Mouse (Mus musculus) liver, embryonic 16.5 days (tissue): ENCODE data around the gene Sec16b. TPM values are rescaled to one million over a fixed set of nuclear protein-coding genes. Genes with fewer than 3 reads are reported as not detected.

Experiments used
- ATAC-seq: fragments of 200-750 bp; cut with Nextera tagmentation; 2 replicates; pipeline ENCODE4 v1.8.0; 2017; ENCODE audit warnings: low read depth, mild to moderate bottlenecking, moderate number of reproducible peaks, moderate library complexity
- H3K27ac ChIP-seq: fragments of 300-500 bp; sonication (generic); 2 replicates; pipeline ENCODE4 v1.5.1; 2014; ENCODE audit warnings: mild to moderate bottlenecking, low read length
- H3K27me3 ChIP-seq: fragments of 300-500 bp; sonication (generic); 2 replicates; pipeline ENCODE4 v1.6.1; 2014; ENCODE audit warnings: low read depth, low read length, mixed read lengths; ENCODE audit not compliant: control insufficient read depth, insufficient read depth
- H3K36me3 ChIP-seq: fragments of 300-500 bp; sonication (generic); 2 replicates; pipeline ENCODE4 v1.6.1; 2014; ENCODE audit warnings: mild to moderate bottlenecking; ENCODE audit not compliant: control insufficient read depth, insufficient read depth
- H3K4me1 ChIP-seq: fragments of 300-500 bp; sonication (generic); 2 replicates; pipeline ENCODE4 v1.6.1; 2014; ENCODE audit warnings: low read depth, low read length, mixed read lengths; ENCODE audit not compliant: control insufficient read depth
- H3K4me2 ChIP-seq: fragments of 300-500 bp; sonication (generic); 2 replicates; pipeline ENCODE4 v1.6.1; 2014; ENCODE audit warnings: low read depth, low read length, mixed read lengths
- H3K4me3 ChIP-seq: fragments of 300-500 bp; sonication (generic); 2 replicates; pipeline ENCODE4 v1.5.1; 2014; ENCODE audit warnings: low read depth, mild to moderate bottlenecking, low read length
- H3K9ac ChIP-seq: fragments of 300-500 bp; sonication (generic); 2 replicates; pipeline ENCODE4 v1.6.1; 2014; ENCODE audit warnings: low read depth, low read length
- H3K9me3 ChIP-seq: fragments of 300-500 bp; sonication (generic); replicated peaks from 2 replicates; pipeline ENCODE4 v1.6.1; 2016; ENCODE audit warnings: low read length; ENCODE audit not compliant: control insufficient read depth
- WGBS: fragments of 180-500 bp; shearing (Covaris S2); extraction: QIAGEN DNeasy Blood & Tissue Kit; methylation state at CpG from one replicate; pipeline ENCODE4 v1.1.7; 2014; ENCODE audit not compliant: insufficient replicate concordance; 5-methylcytosine and 5-hydroxymethylcytosine counted together
- polyA plus RNA-seq: library from polyadenylated mRNA; unstranded; fragments of >200 nt; fragmentation: Nextera tagmentation; extraction: Ambion mirVana; gene quantifications from 2 replicates; pipeline ENCODE4 v1.2.1, GENCODE M21; 2015

The Sec16b gene
- polyA plus RNA-seq, 1 experiment from 2014 or later: 9.3 TPM

DNA sequence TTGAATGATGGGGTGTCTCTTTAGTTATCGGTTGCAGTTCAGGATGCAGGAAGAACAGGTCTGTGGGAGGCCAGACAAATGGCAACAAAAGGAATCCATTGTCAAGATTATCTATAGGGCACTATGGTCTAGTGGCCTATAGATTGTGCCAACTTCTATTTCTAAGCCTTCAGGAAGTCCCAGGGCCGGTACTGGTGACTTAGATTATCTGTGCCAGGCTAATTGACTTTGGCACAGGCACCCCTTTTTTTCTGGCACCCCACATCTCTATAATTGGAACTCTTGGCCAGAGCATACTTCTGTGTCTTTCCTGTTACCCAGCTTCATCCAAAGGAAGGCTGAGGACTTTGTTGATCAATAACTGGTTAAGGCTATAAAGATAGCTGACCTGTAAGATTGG, 12.9 kb downstream of the Sec16b start:
- ATAC-seq: no peak

GRCm38 (mm10) chr1:157522322-157522721, 15.8 kb downstream of the Sec16b start:
- Histone ChIP-seq H3K4me2 (no peak overlapping the region), H3K36me3 (no peaks in the 10 kb centered on the region), H3K4me3 (no peak overlapping the region), H3K4me1 (no peaks in the 10 kb centered on the region; the same call in 1 of the 2 replicates), H3K27ac (no peak overlapping the region), H3K9ac (no peak overlapping the region), H3K9me3 (no peaks in the 10 kb centered on the region), H3K27me3 (no peaks in the 10 kb centered on the region)
- 70% methylated on average over 5 of the region's 5 CpGs for WGBS
- no peak for ATAC-seq

More for the DNA sequence above, 12.9 kb downstream of the Sec16b start:
- Histone ChIP-seq H3K27ac (no peak overlapping the region), H3K36me3 (no peaks in the 10 kb centered on the region), H3K27me3 (no peaks in the 10 kb centered on the region), H3K4me1 (no peaks in the 10 kb centered on the region), H3K9me3 (no peaks in the 10 kb centered on the region), H3K9ac (no peak overlapping the region), H3K4me2 (no peak overlapping the region), H3K4me3 (no peak overlapping the region)
- 54% methylated on average over 2 of the region's 2 CpGs for WGBS

DNA sequence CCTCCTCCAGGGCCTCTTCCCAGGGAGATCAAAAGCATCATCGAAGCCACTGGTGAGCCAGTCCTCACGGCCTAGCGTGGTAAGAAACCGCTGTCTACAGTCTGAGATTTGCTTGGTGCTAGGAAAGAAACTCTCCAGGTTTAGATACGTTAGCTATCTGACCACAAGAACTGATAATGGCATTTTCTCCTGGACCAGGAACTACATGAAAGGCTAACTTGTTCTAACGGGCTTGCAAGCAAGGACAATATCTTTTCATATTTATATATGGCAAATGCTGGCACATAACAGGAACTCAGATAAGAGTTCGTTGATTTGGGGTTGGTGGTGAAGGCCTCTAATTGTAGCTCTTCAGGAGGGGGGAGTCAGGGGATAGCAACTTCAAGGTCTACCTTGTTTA, 18.2 kb downstream of the Sec16b start:
- Histone ChIP-seq H3K9ac (no peak overlapping the region), H3K27me3 (no peaks in the 10 kb centered on the region), H3K4me3 (no peak overlapping the region), H3K4me2 (no peak overlapping the region), H3K36me3 (no peaks in the 10 kb centered on the region), H3K4me1 (no peaks in the 10 kb centered on the region; the same call in 1 of the 2 replicates), H3K9me3 (no peaks in the 10 kb centered on the region), H3K27ac (no peak overlapping the region)
- no peak for ATAC-seq
- WGBS: 37% methylated on average over 7 of the region's 7 CpGs

DNA sequence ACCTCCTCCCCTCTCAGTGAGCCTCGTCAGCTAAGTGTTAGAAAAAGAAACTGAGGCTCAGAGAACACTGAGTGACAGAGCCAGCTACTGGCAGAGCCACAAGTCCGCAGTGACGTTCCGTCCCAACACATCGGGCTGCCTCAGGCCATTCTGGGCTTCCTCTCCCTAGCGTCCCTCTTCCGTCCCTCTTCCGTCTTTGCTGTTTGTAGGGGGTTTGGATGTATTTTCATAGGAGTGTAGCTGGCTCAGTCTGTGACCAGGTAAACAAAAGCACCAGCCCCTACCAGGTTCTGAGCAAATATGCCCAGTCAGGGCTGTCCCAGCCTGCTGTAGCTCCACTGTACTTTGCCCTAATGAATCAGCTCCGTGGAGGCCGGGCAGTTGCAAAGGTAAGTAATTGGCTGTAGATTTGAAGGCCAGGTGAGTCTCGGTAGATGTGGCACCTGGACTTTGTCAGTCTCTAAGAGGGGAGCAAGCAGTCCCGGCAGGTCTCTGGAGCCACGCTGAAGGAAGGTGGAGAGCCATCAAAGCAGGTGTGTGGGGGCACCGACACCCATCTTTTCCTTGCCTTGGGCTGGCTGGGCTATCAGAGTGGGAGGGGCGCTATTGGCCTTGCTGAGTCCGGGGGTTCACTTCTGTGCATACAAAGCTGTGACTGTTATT, 19.3 kb downstream of the Sec16b start:
- H3K36me3 ChIP-seq: no peaks in the 10 kb centered on the region
- H3K27me3 ChIP-seq: no peaks in the 10 kb centered on the region
- H3K9me3 ChIP-seq: no peaks in the 10 kb centered on the region
- H3K9ac ChIP-seq: no peak overlapping the region
- peak overlapping the region; percentile 49 for H3K4me3 ChIP-seq
- H3K4me2 ChIP-seq: peak overlapping the region; percentile 25; the same call in 1 of the 2 replicates
- WGBS: 67% methylated on average over 16 of the region's 16 CpGs
- ATAC-seq: peak; percentile 83
- peak overlapping the region; percentile 84 for H3K27ac ChIP-seq
- no peaks in the 10 kb centered on the region; the same call in 1 of the 2 replicates for H3K4me1 ChIP-seq

GRCm38 (mm10) chr1:157526625-157527024, 20.1 kb downstream of the Sec16b start:
- H3K27me3 ChIP-seq: no peaks in the 10 kb centered on the region
- no peaks in the 10 kb centered on the region for H3K9me3 ChIP-seq
- H3K4me1 ChIP-seq: no peaks in the 10 kb centered on the region; the same call in 1 of the 2 replicates
- H3K27ac ChIP-seq: peak overlapping the region; percentile 84
- H3K4me2 ChIP-seq: peak overlapping the region; percentile 41; the same call in 1 of the 2 replicates
- H3K4me3 ChIP-seq: peak overlapping the region; percentile 49
- H3K36me3 ChIP-seq: no peaks in the 10 kb centered on the region
- 50% methylated on average over 5 of the region's 5 CpGs for WGBS
- no peak overlapping the region for H3K9ac ChIP-seq
- ATAC-seq: peak; percentile 82

DNA sequence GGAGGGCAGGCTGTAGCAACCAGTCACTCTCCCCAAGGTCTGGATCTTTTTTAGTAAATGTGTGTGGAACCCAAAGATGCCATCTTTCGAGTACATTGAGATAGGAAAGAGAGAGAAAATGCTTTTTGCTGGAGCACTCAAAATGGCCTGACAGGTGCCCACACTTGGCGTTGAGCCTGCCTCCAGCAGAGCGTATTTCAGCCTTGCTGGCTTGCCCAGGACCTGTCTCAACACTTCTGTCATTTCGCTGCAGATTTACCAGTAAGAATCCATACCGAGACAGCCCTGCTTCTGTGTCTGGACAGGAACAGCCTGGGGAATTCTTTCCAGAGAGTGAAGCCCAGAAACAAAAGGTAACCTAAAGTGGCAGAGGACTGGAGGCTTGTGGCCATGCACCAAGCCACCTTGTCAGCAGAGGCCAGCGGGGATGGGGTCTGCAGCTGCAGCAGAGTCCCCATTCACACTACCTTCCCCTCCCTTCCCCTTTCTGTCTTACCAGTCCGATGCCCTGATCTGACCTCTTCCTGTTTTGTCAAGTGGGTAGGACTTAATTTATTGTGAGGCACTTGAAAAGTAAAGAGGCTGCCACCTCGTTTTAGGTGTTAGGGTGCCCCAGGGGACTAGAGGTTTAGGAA, 26.4 kb downstream of the Sec16b start:
- Histone ChIP-seq H3K36me3 (no peaks in the 10 kb centered on the region), H3K4me2 (no peak overlapping the region), H3K27me3 (no peaks in the 10 kb centered on the region), H3K9me3 (no peaks in the 10 kb centered on the region), H3K4me3 (no peak overlapping the region), H3K9ac (no peak overlapping the region), H3K4me1 (no peaks in the 10 kb centered on the region), H3K27ac (no peak overlapping the region)
- 34% methylated on average over 8 of the region's 8 CpGs for WGBS
- ATAC-seq: no peak

GRCm38 (mm10) chr1:157535571-157535970, 29.0 kb downstream of the Sec16b start:
- H3K4me1 ChIP-seq: no peaks in the 10 kb centered on the region
- no peak for ATAC-seq
- H3K36me3 ChIP-seq: no peaks in the 10 kb centered on the region

GRCm38 (mm10) chr1:157536471-157536870, 29.9 kb downstream of the Sec16b start:
- H3K4me3 ChIP-seq: no peak overlapping the region
- H3K9me3 ChIP-seq: no peaks in the 10 kb centered on the region
- no peaks in the 10 kb centered on the region for H3K27me3 ChIP-seq
- no peaks in the 10 kb centered on the region for H3K4me1 ChIP-seq
- WGBS: 10% methylated on average over 6 of the region's 6 CpGs
- no peak for ATAC-seq
- H3K9ac ChIP-seq: no peak overlapping the region
- H3K27ac ChIP-seq: no peak overlapping the region
- no peak overlapping the region for H3K4me2 ChIP-seq
- H3K36me3 ChIP-seq: no peaks in the 10 kb centered on the region

More at GRCm38 (mm10) chr1:157535571-157535970, 29.0 kb downstream of the Sec16b start:
- Histone ChIP-seq H3K4me2 (no peak overlapping the region), H3K27me3 (no peaks in the 10 kb centered on the region), H3K27ac (no peak overlapping the region), H3K4me3 (no peak overlapping the region), H3K9ac (no peak overlapping the region), H3K9me3 (no peaks in the 10 kb centered on the region)
- WGBS: 68% methylated on average over 1 of the region's 1 CpGs

GRCm38 (mm10) chr1:157537636-157538035, 31.1 kb downstream of the Sec16b start:
- H3K9ac ChIP-seq: no peak overlapping the region
- ATAC-seq: no peak
- H3K4me1 ChIP-seq: no peaks in the 10 kb centered on the region
- no peaks in the 10 kb centered on the region for H3K27me3 ChIP-seq
- H3K4me2 ChIP-seq: no peak overlapping the region
- H3K4me3 ChIP-seq: no peak overlapping the region
- no peaks in the 10 kb centered on the region for H3K36me3 ChIP-seq
- no peaks in the 10 kb centered on the region for H3K9me3 ChIP-seq
- 65% methylated on average over 5 of the region's 5 CpGs for WGBS
- H3K27ac ChIP-seq: no peak overlapping the region
